Mouse (Mus musculus): Measurements from ENCODE around the gene Fam83g. TPM values are rescaled to one million over a fixed set of nuclear protein-coding genes. Genes with fewer than 3 reads are reported as not detected.

Fam83g gene
- polyA plus RNA-seq, 1 experiment: not detected

- Histone ChIP-seq H3ac (ENCODE audit: control insufficient read depth, insufficient read length) (no peak overlapping the region), H3K4me3 (no peak overlapping the region), H3K27me3 (ENCODE audit: control insufficient read depth, insufficient read depth, insufficient read length) (no peaks in the 10 kb centered on the region), H3K79me2 (ENCODE audit: control insufficient read depth, insufficient read depth) (no peaks in the 10 kb centered on the region), H3K4me2 (ENCODE audit: low read depth) (no peak overlapping the region), H3K36me3 (ENCODE audit: control insufficient read depth, insufficient read depth) (no peaks in the 10 kb centered on the region)
- TF ChIP-seq MYOD1 (IDR thresholded peaks at IDR 0.05; ENCODE audit: control insufficient read depth in 1 of 3, insufficient read length in 2 of 3, low read depth in 2 of 3) (no peak), MAX (IDR thresholded peaks at IDR 0.05; ENCODE audit: low read depth) (no peak), E2F4 (IDR thresholded peaks at IDR 0.05; ENCODE audit: insufficient read depth) (no peak), MYOG (IDR thresholded peaks at IDR 0.05; ENCODE audit: control insufficient read depth in 1 of 3, insufficient read depth in 1 of 3, insufficient read length in 2 of 3, low read depth in 2 of 3) (no peak), USF1 (IDR thresholded peaks at IDR 0.05; ENCODE audit: low read depth) (no peak)
Measured at GRCm38 (mm10) chr11:61652216-61652615, 31.7 kb upstream of the Fam83g start.

GRCm38 (mm10) chr11:61652686-61653447 is 31.0 kb upstream of the Fam83g start, which contains the start of gene Grap:
Gene Grap, plus strand, starts transcription at chr11:61653265.
- Histone ChIP-seq H3K36me3 (ENCODE audit: control insufficient read depth, insufficient read depth) (no peaks in the 10 kb centered on the region), H3K79me2 (ENCODE audit: control insufficient read depth, insufficient read depth) (no peaks in the 10 kb centered on the region), H3ac (ENCODE audit: control insufficient read depth, insufficient read length) (no peak within 1 kb of the TSS), H3K4me2 (ENCODE audit: low read depth) (no peak within 1 kb of the TSS), H3K27me3 (ENCODE audit: control insufficient read depth, insufficient read depth, insufficient read length) (no peaks in the 10 kb centered on the region), H3K4me3 (no peak within 1 kb of the TSS)
- TF ChIP-seq E2F4 (IDR thresholded peaks at IDR 0.05; ENCODE audit: insufficient read depth) (no peak), TCF12 (IDR thresholded peaks at IDR 0.05; ENCODE audit: insufficient read depth, poor library complexity, severe bottlenecking) (no peak), MAX (IDR thresholded peaks at IDR 0.05; ENCODE audit: low read depth) (no peak), MYOD1 (IDR thresholded peaks at IDR 0.05; ENCODE audit: control insufficient read depth in 1 of 3, insufficient read length in 2 of 3, low read depth in 2 of 3) (no peak), CEBPB (IDR thresholded peaks at IDR 0.05; ENCODE audit: insufficient read depth, poor library complexity, severe bottlenecking) (no peak), MYOG (IDR thresholded peaks at IDR 0.05; ENCODE audit: control insufficient read depth in 1 of 3, insufficient read depth in 1 of 3, insufficient read length in 2 of 3, low read depth in 2 of 3) (no peak), POLR2A (IDR thresholded peaks at IDR 0.05; ENCODE audit: insufficient read length, low read depth) (no peak), REST (IDR thresholded peaks at IDR 0.05; ENCODE audit: insufficient read depth, insufficient read length) (no peak), TCF3 (IDR thresholded peaks at IDR 0.05; ENCODE audit: insufficient read length, low read depth) (no peak), SRF (IDR thresholded peaks at IDR 0.05; ENCODE audit: control insufficient read depth, insufficient read length, low read depth) (no peak), POLR2AphosphoS2 (IDR thresholded peaks at IDR 0.05; ENCODE audit: insufficient read length, low read depth) (no peak)

- Histone ChIP-seq H3K4me2 (ENCODE audit: low read depth) (no peak overlapping the region), H3K27me3 (ENCODE audit: control insufficient read depth, insufficient read depth, insufficient read length) (no peaks in the 10 kb centered on the region), H3K4me3 (no peak overlapping the region), H3ac (ENCODE audit: control insufficient read depth, insufficient read length) (no peak overlapping the region), H3K36me3 (ENCODE audit: control insufficient read depth, insufficient read depth) (no peaks in the 10 kb centered on the region), H3K79me2 (ENCODE audit: control insufficient read depth, insufficient read depth) (no peaks in the 10 kb centered on the region)
- TF ChIP-seq E2F4 (IDR thresholded peaks at IDR 0.05; ENCODE audit: insufficient read depth) (no peak), SRF (IDR thresholded peaks at IDR 0.05; ENCODE audit: control insufficient read depth, insufficient read length, low read depth) (no peak), MAX (IDR thresholded peaks at IDR 0.05; ENCODE audit: low read depth) (no peak), POLR2A (IDR thresholded peaks at IDR 0.05; ENCODE audit: insufficient read length, low read depth) (no peak), CEBPB (IDR thresholded peaks at IDR 0.05; ENCODE audit: insufficient read depth, poor library complexity, severe bottlenecking) (no peak), TCF3 (IDR thresholded peaks at IDR 0.05; ENCODE audit: insufficient read length, low read depth) (no peak), USF1 (IDR thresholded peaks at IDR 0.05; ENCODE audit: low read depth) (no peak), TCF12 (IDR thresholded peaks at IDR 0.05; ENCODE audit: insufficient read depth, poor library complexity, severe bottlenecking) (no peak), REST (IDR thresholded peaks at IDR 0.05; ENCODE audit: insufficient read depth, insufficient read length) (no peak), MYOD1 (IDR thresholded peaks at IDR 0.05; ENCODE audit: control insufficient read depth in 1 of 3, insufficient read length in 2 of 3, low read depth in 2 of 3) (no peak), POLR2AphosphoS2 (IDR thresholded peaks at IDR 0.05; ENCODE audit: insufficient read length, low read depth) (no peak), MYOG (IDR thresholded peaks at IDR 0.05; ENCODE audit: control insufficient read depth in 1 of 3, insufficient read depth in 1 of 3, insufficient read length in 2 of 3, low read depth in 2 of 3) (no peak)
Measured at GRCm38 (mm10) chr11:61653568-61653967, 30.3 kb upstream of the Fam83g start.

- H3ac ChIP-seq (ENCODE audit: control insufficient read depth, insufficient read length): no peak overlapping the region
- no peak overlapping the region for H3K4me2 ChIP-seq (ENCODE audit: low read depth)
- no peaks in the 10 kb centered on the region for H3K36me3 ChIP-seq (ENCODE audit: control insufficient read depth, insufficient read depth)
- no peaks in the 10 kb centered on the region for H3K79me2 ChIP-seq (ENCODE audit: control insufficient read depth, insufficient read depth)
- no peaks in the 10 kb centered on the region for H3K27me3 ChIP-seq (ENCODE audit: control insufficient read depth, insufficient read depth, insufficient read length)
- no peak overlapping the region for H3K4me3 ChIP-seq
- TF ChIP-seq POLR2A (IDR thresholded peaks at IDR 0.05; ENCODE audit: insufficient read length, low read depth): no peak
Measured at GRCm38 (mm10) chr11:61654786-61655311, 29.0 kb upstream of the Fam83g start.

- no peak overlapping the region for H3K4me2 ChIP-seq (ENCODE audit: low read depth)
- no peak overlapping the region for H3ac ChIP-seq (ENCODE audit: control insufficient read depth, insufficient read length)
- no peaks in the 10 kb centered on the region for H3K36me3 ChIP-seq (ENCODE audit: control insufficient read depth, insufficient read depth)
- no peak overlapping the region for H3K4me3 ChIP-seq
- no peaks in the 10 kb centered on the region for H3K27me3 ChIP-seq (ENCODE audit: control insufficient read depth, insufficient read depth, insufficient read length)
- H3K79me2 ChIP-seq (ENCODE audit: control insufficient read depth, insufficient read depth): no peaks in the 10 kb centered on the region
- TF ChIP-seq CEBPB (IDR thresholded peaks at IDR 0.05; ENCODE audit: insufficient read depth, poor library complexity, severe bottlenecking): no peak
- no peak for TF ChIP-seq REST (IDR thresholded peaks at IDR 0.05; ENCODE audit: insufficient read depth, insufficient read length)
- no peak for TF ChIP-seq E2F4 (IDR thresholded peaks at IDR 0.05; ENCODE audit: insufficient read depth)
- no peak for TF ChIP-seq USF1 (IDR thresholded peaks at IDR 0.05; ENCODE audit: low read depth)
- TF ChIP-seq POLR2AphosphoS2 (IDR thresholded peaks at IDR 0.05; ENCODE audit: insufficient read length, low read depth): no peak
Measured at GRCm38 (mm10) chr11:61655649-61656048, 28.2 kb upstream of the Fam83g start.

Data from myocyte (in vitro differentiated cells).